Mouse (Mus musculus) CH12.LX (cell line): ENCODE results near the gene Tceanc. TPM values are rescaled to one million over a fixed set of nuclear protein-coding genes. Genes with fewer than 3 reads are reported as not detected.
A peak's percentile ranks its signal among the peaks of the same experiment; 100 is the strongest.

Experiments
- DNase-seq: peaks from one replicate; pipeline ENCODE4 v3.0.0-alpha.2; 2013; ENCODE audit errors: extremely low read depth
- H3K27ac ChIP-seq: 2 replicates; pipeline ENCODE4 v1.5.1; 2012; ENCODE audit warnings: low read depth, mild to moderate bottlenecking, control low read depth, moderate library complexity; ENCODE audit not compliant: insufficient read depth
- H3K27me3 ChIP-seq: replicated peaks from 2 replicates; pipeline ENCODE3; 2012; ENCODE audit warnings: inconsistent platforms
- H3K36me3 ChIP-seq, 2 experiments: replicated peaks in 1 of 2; 2 replicates each; pipeline versions ENCODE3 to v1.6.1; 2012; ENCODE audit warnings: inconsistent platforms in 1 of 2, low read length in 1 of 2, mild to moderate bottlenecking in 1 of 2, mixed read lengths in 1 of 2, moderate library complexity in 1 of 2; ENCODE audit not compliant: control insufficient read depth in 1 of 2, insufficient read depth in 1 of 2
- H3K4me1 ChIP-seq, 2 experiments: 2 replicates each; pipeline ENCODE4 v1.6.1; 2012; ENCODE audit warnings: inconsistent platforms in 1 of 2, moderate library complexity in 1 of 2; ENCODE audit not compliant: insufficient read depth in 2 of 2, control insufficient read depth in 1 of 2
- H3K4me2 ChIP-seq: 2 replicates; pipeline ENCODE4 v1.6.1; 2012; ENCODE audit warnings: low read depth, mild to moderate bottlenecking, control low read depth; ENCODE audit not compliant: poor library complexity, insufficient read depth, severe bottlenecking
- H3K4me3 ChIP-seq, 3 experiments: fragments of 150-350 bp in 1 of 3; sonication (generic) in 1 of 3; replicated peaks in 1 of 3; 2 replicates each; pipeline versions ENCODE3 to v1.5.1; 2011 to 2012; ENCODE audit warnings: low read depth in 2 of 3, low read length in 2 of 3, mild to moderate bottlenecking in 2 of 3, moderate library complexity in 2 of 3, control low read depth in 1 of 3, improper control_type of control experiment in 1 of 3, inconsistent platforms in 1 of 3, mixed read lengths in 1 of 3; ENCODE audit not compliant: poor library complexity in 1 of 3
- H3K79me2 ChIP-seq: replicated peaks from 2 replicates; pipeline ENCODE4 v1.6.1; 2012; ENCODE audit warnings: mild to moderate bottlenecking, moderate library complexity; ENCODE audit not compliant: control insufficient read depth, poor library complexity, insufficient read depth, severe bottlenecking; ENCODE audit errors: extremely low read depth
- H3K9ac ChIP-seq: 2 replicates; pipeline ENCODE4 v1.6.1; 2012; ENCODE audit warnings: low read depth, mild to moderate bottlenecking, control low read depth, moderate library complexity; ENCODE audit not compliant: insufficient read depth
- H3K9me3 ChIP-seq: replicated peaks from 2 replicates; pipeline ENCODE3; 2012; ENCODE audit warnings: low read length, inconsistent platforms, mixed read lengths
- BHLHE40 ChIP-seq: IDR thresholded peaks from 2 replicates; pipeline ENCODE4 v1.6.1; 2011; ENCODE audit warnings: mild to moderate bottlenecking, low read depth, low read length, improper control_type of control experiment
- E2F4 ChIP-seq: IDR thresholded peaks from 2 replicates; pipeline ENCODE4 v1.6.1; 2011; ENCODE audit warnings: low read depth, low read length, improper control_type of control experiment; ENCODE audit not compliant: insufficient replicate concordance
- ELF1 ChIP-seq: IDR thresholded peaks from 2 replicates; pipeline ENCODE4 v1.6.1; 2014; ENCODE audit warnings: low read depth, mild to moderate bottlenecking, inconsistent platforms, low read length, improper control_type of control experiment
- ETS1 ChIP-seq: conservative IDR thresholded peaks from 2 replicates; pipeline ENCODE4 v1.6.1; 2012; ENCODE audit warnings: low read depth, mild to moderate bottlenecking, inconsistent platforms, low read length, improper control_type of control experiment, moderate library complexity
- JUN ChIP-seq: IDR thresholded peaks from 2 replicates; pipeline ENCODE4 v1.6.1; 2011; ENCODE audit warnings: low read depth, mild to moderate bottlenecking, low read length, improper control_type of control experiment, moderate library complexity; ENCODE audit not compliant: insufficient read depth
- MAFK ChIP-seq: IDR thresholded peaks from 2 replicates; pipeline ENCODE4 v1.6.1; 2011; ENCODE audit warnings: low read length, improper control_type of control experiment; ENCODE audit not compliant: insufficient replicate concordance
- MYC ChIP-seq: IDR thresholded peaks from 2 replicates; pipeline ENCODE4 v1.6.1; 2011; ENCODE audit warnings: low read depth, mild to moderate bottlenecking, improper control_type of control experiment, low read length
- POLR2A ChIP-seq: IDR thresholded peaks from 2 replicates; pipeline ENCODE4 v1.6.1; 2011; ENCODE audit warnings: low read depth, mild to moderate bottlenecking, improper control_type of control experiment, low read length
- POLR2AphosphoS2 ChIP-seq: IDR thresholded peaks from 2 replicates; pipeline ENCODE4 v1.6.1; 2011; ENCODE audit warnings: low read depth, low read length, improper control_type of control experiment
- RCOR1 ChIP-seq: conservative IDR thresholded peaks from 2 replicates; pipeline ENCODE4 v1.6.1; 2012; ENCODE audit warnings: low read depth, mild to moderate bottlenecking, inconsistent platforms, low read length, improper control_type of control experiment
- TBP ChIP-seq: conservative IDR thresholded peaks from 2 replicates; pipeline ENCODE4 v1.6.1; 2011; ENCODE audit warnings: low read depth, low read length, improper control_type of control experiment
- TCF12 ChIP-seq: IDR thresholded peaks from 2 replicates; pipeline ENCODE4 v1.6.1; 2014; ENCODE audit warnings: low read depth, mild to moderate bottlenecking, inconsistent platforms, low read length, improper control_type of control experiment
- USF1 ChIP-seq: IDR thresholded peaks from 2 replicates; pipeline ENCODE4 v1.6.1; 2014; ENCODE audit warnings: low read depth, mild to moderate bottlenecking, inconsistent platforms, low read length, improper control_type of control experiment
- USF2 ChIP-seq: conservative IDR thresholded peaks from 2 replicates; pipeline ENCODE4 v1.6.1; 2011; ENCODE audit warnings: low read depth, low read length, improper control_type of control experiment
- ZNF384 ChIP-seq: IDR thresholded peaks from 2 replicates; pipeline ENCODE4 v1.6.1; 2012; ENCODE audit warnings: low read depth, low read length, improper control_type of control experiment, inconsistent platforms
- dilution Hi-C: fragments of 300-500 bp; cut with MboI; formaldehyde crosslinking; loops from 2 replicates; pipeline ENCODE4 v1.14.3; 2020; ENCODE audit warnings: low sequenced_read_pairs; ENCODE audit not compliant: extremely low pct_unique_long_range_greater_than_20kb, extremely low pct_ligation_motif_present
- in situ Hi-C: fragments of 300-500 bp; cut with MboI; formaldehyde crosslinking; loops from 3 replicates; pipeline ENCODE4 v1.14.3; 2019; ENCODE audit warnings: low sequenced_read_pairs, low pct_ligation_motif_present, low pct_unique_long_range_greater_than_20kb, mixed read lengths
- polyA plus RNA-seq: library from polyadenylated mRNA; unstranded; fragments of >175 nt; gene quantifications from 2 replicates; pipeline ENCODE4 v1.2.1, GENCODE M21; 2012; ENCODE audit warnings: low read depth; ENCODE audit not compliant: insufficient read length
- total RNA-seq, 2 experiments: library from RNA; depleted of rRNA; stranded (reverse); fragments of 300-350 nt in 1 of 2; fragments of >200 nt in 1 of 2; gene quantifications; 2 replicates each; pipeline ENCODE4 v1.2.3; 2012 to 2014

The Tceanc gene
- total and polyA plus RNA-seq, 3 experiments = 1.5 to 5.9 (median 3.2) TPM

DNA sequence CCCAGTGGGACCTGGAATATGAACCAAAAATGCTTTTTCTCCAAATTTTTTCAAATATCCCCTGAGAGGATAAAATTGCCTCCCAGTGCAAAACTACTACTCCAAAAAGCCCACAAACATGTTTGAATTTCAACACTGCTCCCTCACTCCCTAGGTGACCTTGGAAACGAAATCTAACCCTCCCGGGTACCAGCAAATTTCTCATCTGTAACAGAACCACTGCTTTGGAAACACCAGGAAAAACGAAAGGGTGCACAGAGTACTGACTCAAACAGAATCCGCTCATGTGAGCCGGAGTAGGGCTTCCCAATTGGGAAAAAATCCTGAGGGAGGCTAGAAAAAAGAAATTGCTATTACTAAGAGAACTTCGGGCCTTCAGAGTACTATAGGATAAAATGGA, 41.0 kb downstream of the Tceanc start:
- Histone ChIP-seq H3K27me3 (no peaks in the 10 kb centered on the region), H3K36me3 (peaks cover 0 to 30% of the 10 kb centered on the region in 2 experiments), H3K4me2 (peak overlapping the region; percentile 29; the same call in 1 of the 2 replicates), H3K9me3 (no peaks in the 10 kb centered on the region), H3K4me3 (no peak overlapping the region), H3K9ac (no peak overlapping the region), H3K79me2 (peaks cover 44% of the 10 kb centered on the region), H3K4me1 (peaks cover 4 to 21% of the 10 kb centered on the region in 2 experiments; a peak in 1 of 4 replicates), H3K27ac (no peak overlapping the region)
- DNase-seq = no peak
- in situ Hi-C loops = no loop called here
- TF ChIP-seq BHLHE40 = no peak
- TF ChIP-seq POLR2A = no peak
- no peak for TF ChIP-seq USF2
- no peak for TF ChIP-seq ETS1
- TF ChIP-seq RCOR1 = no peak
- TF ChIP-seq MYC = no peak
- no peak for TF ChIP-seq TCF12
- no peak for TF ChIP-seq ELF1
- TF ChIP-seq ZNF384 = no peak
- TF ChIP-seq POLR2AphosphoS2 = no peak
- no peak for TF ChIP-seq JUN
- TF ChIP-seq USF1 = no peak
- no peak for TF ChIP-seq MAFK
- dilution Hi-C loops = no loop called here

DNA sequence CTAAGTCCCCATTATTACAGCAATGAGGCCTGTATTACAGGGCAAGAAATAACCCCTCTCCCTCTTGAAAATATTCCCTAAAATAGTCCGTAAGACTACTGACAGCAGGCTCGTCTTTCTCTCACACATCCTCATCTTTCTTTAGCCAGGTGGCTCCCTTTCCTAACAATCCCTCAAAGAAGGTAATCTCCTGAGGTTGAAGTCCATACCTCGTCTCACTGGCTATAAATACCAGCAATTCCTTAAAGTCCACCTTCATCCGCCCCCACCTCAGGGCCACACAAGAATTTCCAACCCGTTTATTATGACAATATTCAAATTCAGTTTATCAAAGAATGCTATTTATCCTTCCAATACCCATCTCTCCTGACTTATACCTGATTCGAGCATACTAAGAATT, 45.8 kb downstream of the Tceanc start:
- Histone ChIP-seq H3K36me3 (peaks cover 4 to 54% of the 10 kb centered on the region in 2 experiments), H3K9me3 (no peaks in the 10 kb centered on the region), H3K4me2 (no peak overlapping the region), H3K9ac (no peak overlapping the region), H3K4me1 (peaks cover 4 to 24% of the 10 kb centered on the region in 2 experiments; a peak in 1 of 4 replicates), H3K79me2 (peaks cover 40% of the 10 kb centered on the region), H3K27ac (no peak overlapping the region), H3K27me3 (no peaks in the 10 kb centered on the region), H3K4me3 (no peak overlapping the region)
- dilution Hi-C loops (no loop called here), in situ Hi-C loops (no loop called here)
- TF ChIP-seq E2F4 (no peak), ZNF384 (no peak), TBP (no peak)
- no peak for DNase-seq
